Mouse (Mus musculus) limb, embryonic 11.5 days (tissue): ENCODE measurements around the gene Naip6. TPM values are rescaled to one million over a fixed set of nuclear protein-coding genes. Genes with fewer than 3 reads are reported as not detected.
"Not testable (repeated sequence)": the region's sequence is repeated elsewhere in the genome, so short reads cannot be mapped to it uniquely, and the experiment has no call there.

Experiments
- ATAC-seq: fragments of 200-750 bp; cut with Nextera tagmentation; 2 replicates; pipeline ENCODE4 v1.8.0; 2017; ENCODE audit warnings: low read depth; ENCODE audit not compliant: insufficient number of reproducible peaks, low FRiP score, low TSS enrichment
- DNase-seq: peaks from one replicate; pipeline ENCODE4 v3.0.0-alpha.2; 2015; ENCODE audit warnings: low spot score
- H3K27ac ChIP-seq: fragments of 300-500 bp; sonication (generic); replicated peaks from 2 replicates; pipeline ENCODE4 v1.5.1; 2014; ENCODE audit warnings: low read depth, mild to moderate bottlenecking, low read length
- H3K27me3 ChIP-seq: fragments of 300-500 bp; sonication (generic); 2 replicates; pipeline ENCODE4 v1.6.1; 2014; ENCODE audit warnings: mild to moderate bottlenecking, low read length, mixed read lengths; ENCODE audit not compliant: control insufficient read depth, insufficient read depth
- H3K36me3 ChIP-seq: fragments of 300-500 bp; sonication (generic); 2 replicates; pipeline ENCODE4 v1.6.1; 2014; ENCODE audit warnings: mild to moderate bottlenecking, low read length, moderate library complexity, mixed read lengths; ENCODE audit not compliant: control insufficient read depth, insufficient read depth
- H3K4me1 ChIP-seq: fragments of 300-500 bp; sonication (generic); 2 replicates; pipeline ENCODE4 v1.6.1; 2014; ENCODE audit warnings: low read length, mixed read lengths; ENCODE audit not compliant: control insufficient read depth, insufficient read depth
- H3K4me2 ChIP-seq: fragments of 300-500 bp; sonication (generic); 2 replicates; pipeline ENCODE4 v1.6.1; 2014; ENCODE audit warnings: low read depth, mild to moderate bottlenecking, moderate library complexity; ENCODE audit not compliant: severe bottlenecking
- H3K4me3 ChIP-seq: fragments of 300-500 bp; sonication (generic); 2 replicates; pipeline ENCODE4 v1.5.1; 2014; ENCODE audit warnings: low read depth, low read length
- H3K9ac ChIP-seq: fragments of 300-500 bp; sonication (generic); 2 replicates; pipeline ENCODE4 v1.6.1; 2014; ENCODE audit warnings: mild to moderate bottlenecking, low read length
- H3K9me3 ChIP-seq: fragments of 300-500 bp; sonication (generic); 2 replicates; pipeline ENCODE4 v1.6.1; 2016; ENCODE audit warnings: low read length; ENCODE audit not compliant: control insufficient read depth
- WGBS: fragments of 180-500 bp; shearing (Covaris S2); extraction: QIAGEN DNeasy Blood & Tissue Kit; methylation state at CpG from one replicate; pipeline ENCODE4 v1.1.7; 2014; 5-methylcytosine and 5-hydroxymethylcytosine counted together
- polyA plus RNA-seq: library from polyadenylated mRNA; unstranded; fragments of >200 nt; fragmentation: Nextera tagmentation; extraction: Ambion mirVana; gene quantifications from 2 replicates; pipeline ENCODE4 v1.2.1, GENCODE M21; 2014

The Naip6 gene
- polyA plus RNA-seq, 1 experiment from 2014 or later: 0.07 TPM

DNA sequence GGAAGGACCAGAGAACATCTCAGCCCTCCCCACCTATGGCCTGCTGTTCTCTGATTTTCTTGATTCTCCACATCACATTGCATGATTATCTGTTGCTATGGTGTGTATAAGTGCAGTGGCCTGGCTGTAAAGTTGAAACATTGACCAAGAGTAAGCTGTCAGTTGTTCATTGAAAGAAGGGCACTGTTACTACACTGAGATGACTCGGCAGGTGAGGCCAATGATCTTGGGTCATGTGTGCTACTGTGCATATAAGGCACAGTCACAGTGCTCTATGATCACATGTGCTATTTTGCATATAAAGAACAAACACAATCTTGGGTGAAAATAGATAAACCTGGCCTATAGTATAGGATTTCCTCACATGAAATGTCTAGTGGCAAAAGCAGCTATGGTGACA lies 32.9 kb downstream of the Naip6 start:
- no peak overlapping the region for H3K4me2 ChIP-seq
- H3K9ac ChIP-seq: no peak overlapping the region
- H3K27me3 ChIP-seq: no peaks in the 10 kb centered on the region
- no peaks in the 10 kb centered on the region for H3K4me1 ChIP-seq
- ATAC-seq (no peak), DNase-seq (no peak)
- H3K9me3 ChIP-seq: no peaks in the 10 kb centered on the region
- WGBS: 84% methylated on average over 1 of the region's 1 CpGs
- H3K27ac ChIP-seq: no peak overlapping the region
- H3K4me3 ChIP-seq: no peak overlapping the region
- H3K36me3 ChIP-seq: no peaks in the 10 kb centered on the region

DNA sequence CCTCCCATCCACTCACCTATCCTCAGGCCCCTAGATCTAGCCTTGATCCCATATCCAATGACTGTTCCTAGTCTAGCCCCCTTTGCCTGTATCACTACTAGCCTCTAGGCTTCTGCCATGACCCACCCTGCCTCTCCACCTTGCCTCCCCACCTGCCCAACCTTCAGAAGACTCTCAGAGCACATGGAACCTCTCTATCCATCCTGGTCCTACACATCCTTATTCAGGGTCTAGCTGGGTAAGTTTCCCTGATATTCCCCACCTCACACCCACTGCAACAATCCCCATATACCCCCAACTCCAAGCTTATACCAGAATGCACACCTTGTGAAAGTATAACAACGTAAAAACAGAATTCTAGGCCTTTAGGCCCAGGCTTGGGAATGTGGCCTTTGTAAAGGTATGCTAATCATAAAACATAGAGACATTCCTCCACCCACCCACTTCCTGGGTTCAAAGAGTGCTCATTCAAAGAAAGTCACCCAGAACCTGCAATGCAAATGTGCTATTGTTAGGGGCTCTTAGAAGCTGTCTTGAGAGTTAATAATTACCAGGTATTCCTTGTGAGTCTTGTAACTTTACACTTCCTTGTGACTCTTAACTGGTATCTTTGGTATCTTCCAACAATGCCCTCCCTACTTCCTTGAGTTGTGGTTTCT lies 45.9 kb downstream of the Naip6 start:
- not testable (repeated sequence) for H3K4me1 ChIP-seq, H3K4me3 ChIP-seq, DNase-seq, H3K9me3 ChIP-seq, ATAC-seq, H3K27me3 ChIP-seq, H3K27ac ChIP-seq, H3K36me3 ChIP-seq, H3K4me2 ChIP-seq, H3K9ac ChIP-seq
- no CpG with 5 or more reads among the region's 1 CpGs for WGBS

DNA sequence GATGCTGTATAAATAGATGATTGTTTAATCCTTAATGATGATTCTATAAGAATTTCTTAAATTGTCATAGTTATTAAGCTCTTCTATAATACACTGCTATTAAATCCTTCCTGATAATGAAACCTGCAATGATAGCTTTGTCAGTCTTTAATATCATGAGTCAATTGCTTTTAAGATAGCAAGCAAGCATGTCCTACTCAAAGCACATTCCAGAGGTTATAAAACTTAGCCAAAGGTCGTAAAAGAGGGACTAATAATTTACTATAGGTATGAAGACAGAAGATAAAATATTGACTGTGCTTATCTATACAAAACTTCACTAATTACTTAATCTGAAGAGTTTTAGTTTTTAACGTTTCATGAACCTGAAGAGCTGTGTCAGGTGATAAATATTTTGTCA lies 60.5 kb downstream of the Naip6 start:
- H3K4me3 ChIP-seq, H3K27me3 ChIP-seq, H3K27ac ChIP-seq, H3K4me2 ChIP-seq, H3K9ac ChIP-seq, DNase-seq, ATAC-seq, H3K9me3 ChIP-seq, H3K4me1 ChIP-seq, H3K36me3 ChIP-seq: not testable (repeated sequence)
- 73% methylated on average over 2 of the region's 2 CpGs for WGBS

DNA sequence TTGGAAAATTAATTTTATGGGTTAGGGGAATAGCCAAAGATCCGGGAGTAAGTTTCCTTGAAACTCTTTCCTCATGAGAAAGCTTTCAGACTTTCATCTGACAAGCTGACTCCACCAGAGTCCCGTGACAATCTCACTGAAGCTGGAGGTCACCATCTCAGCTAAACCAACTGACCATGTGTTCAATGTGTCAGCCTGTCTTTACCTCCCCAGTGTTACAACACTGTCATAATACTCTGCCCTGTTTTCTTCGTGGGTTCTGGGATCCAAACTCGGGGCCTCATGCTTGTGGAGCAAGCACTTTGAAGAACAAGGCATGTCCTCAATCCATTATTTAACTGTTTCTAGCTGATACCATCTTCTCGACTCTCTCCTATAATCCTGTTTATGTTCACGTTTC lies 61.5 kb downstream of the Naip6 start:
- not testable (repeated sequence) for H3K9ac ChIP-seq, H3K36me3 ChIP-seq, H3K27me3 ChIP-seq, H3K4me3 ChIP-seq, H3K4me2 ChIP-seq, DNase-seq, H3K4me1 ChIP-seq, H3K9me3 ChIP-seq, H3K27ac ChIP-seq, ATAC-seq
- WGBS: 89% methylated on average over 5 of the region's 6 CpGs

DNA sequence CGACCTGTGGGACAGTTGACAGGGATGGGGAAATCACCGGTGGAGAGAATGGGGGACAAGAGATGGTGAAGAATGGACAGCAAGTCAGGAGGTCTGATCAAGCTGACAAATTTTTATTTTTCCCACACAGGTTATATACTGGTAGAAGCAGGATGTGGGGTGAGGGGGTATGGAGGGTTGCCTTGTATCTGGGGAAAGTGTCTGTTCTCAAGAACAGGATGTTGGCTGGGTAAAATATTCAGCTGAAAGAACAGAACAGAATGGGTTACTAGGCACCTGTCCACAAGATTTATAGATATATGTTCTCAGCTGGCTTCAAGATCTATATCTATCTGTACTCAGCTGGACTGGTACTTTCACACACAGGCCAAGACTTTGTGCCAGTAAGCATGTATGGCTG lies 65.6 kb downstream of the Naip6 start:
- H3K9ac ChIP-seq, ATAC-seq, DNase-seq, H3K36me3 ChIP-seq, H3K4me2 ChIP-seq, H3K27me3 ChIP-seq, H3K9me3 ChIP-seq, H3K4me3 ChIP-seq, H3K27ac ChIP-seq, H3K4me1 ChIP-seq: not testable (repeated sequence)
- 84% methylated on average over 2 of the region's 2 CpGs for WGBS

DNA sequence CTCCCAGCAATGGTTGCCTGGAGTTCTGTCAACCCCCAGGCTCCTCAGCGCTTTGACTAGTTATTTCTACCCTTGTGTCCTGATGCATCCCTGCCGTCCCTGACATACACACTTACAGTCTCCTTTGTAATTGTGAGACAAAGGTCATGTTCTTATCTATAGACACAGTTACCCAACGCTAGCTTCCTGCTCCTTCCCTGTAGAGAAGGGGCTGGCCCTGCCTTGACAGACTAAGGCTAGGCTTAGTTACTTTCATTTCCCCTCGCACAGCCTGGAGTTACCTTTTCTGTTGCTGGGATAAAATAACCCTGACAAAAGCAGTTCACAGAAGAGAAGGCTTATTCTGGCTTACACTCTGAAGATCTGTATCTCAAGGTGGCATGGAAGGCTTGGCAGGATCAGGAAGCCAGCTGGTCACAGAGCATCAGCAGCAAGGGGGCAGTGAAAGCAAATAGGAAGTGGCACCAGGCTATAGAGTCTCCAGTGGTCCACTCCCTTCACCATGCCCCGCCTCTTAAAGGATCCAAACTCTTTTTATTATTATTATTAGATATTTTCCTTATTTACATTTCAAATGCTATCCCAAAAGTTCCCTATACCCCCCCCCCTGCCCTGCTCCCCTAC lies 70.5 kb downstream of the Naip6 start:
- H3K4me3 ChIP-seq, H3K4me2 ChIP-seq: not testable (repeated sequence)
- 84% methylated on average over 5 of the region's 5 CpGs for WGBS

DNA sequence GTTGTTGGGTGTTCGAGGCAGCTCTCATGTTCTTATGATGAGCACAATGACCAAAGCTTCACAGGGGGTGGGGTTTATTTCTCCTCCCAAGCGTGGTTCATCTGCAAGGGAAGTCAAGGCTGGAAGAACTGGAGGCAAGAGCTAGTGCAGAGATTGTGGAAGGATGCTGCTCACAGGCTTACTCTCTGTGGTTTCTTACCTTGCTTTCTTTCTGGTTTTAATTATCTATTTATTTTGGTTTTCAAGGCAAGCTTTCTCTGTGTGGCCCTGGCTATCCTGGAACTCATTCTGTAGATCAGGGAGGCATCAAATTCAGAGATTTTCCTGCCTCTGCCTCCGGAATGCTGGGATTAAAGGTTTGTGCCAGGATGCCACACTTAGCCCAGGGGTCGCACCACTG lies 71.3 kb downstream of the Naip6 start, which contains the start of gene Naip5:
Naip5 (minus strand) TSS at position 101 of the 400 bp plus-strand sequence.
- 73% methylated on average over 4 of the region's 4 CpGs for WGBS
- not testable (repeated sequence) for H3K36me3 ChIP-seq, H3K9me3 ChIP-seq, H3K4me3 ChIP-seq, H3K27me3 ChIP-seq, H3K9ac ChIP-seq, DNase-seq, H3K4me1 ChIP-seq, ATAC-seq, H3K4me2 ChIP-seq, H3K27ac ChIP-seq

More for the DNA sequence above, 70.5 kb downstream of the Naip6 start:
- not testable (repeated sequence) for DNase-seq, H3K27ac ChIP-seq, H3K27me3 ChIP-seq, H3K9me3 ChIP-seq, ATAC-seq, H3K9ac ChIP-seq, H3K36me3 ChIP-seq, H3K4me1 ChIP-seq

DNA sequence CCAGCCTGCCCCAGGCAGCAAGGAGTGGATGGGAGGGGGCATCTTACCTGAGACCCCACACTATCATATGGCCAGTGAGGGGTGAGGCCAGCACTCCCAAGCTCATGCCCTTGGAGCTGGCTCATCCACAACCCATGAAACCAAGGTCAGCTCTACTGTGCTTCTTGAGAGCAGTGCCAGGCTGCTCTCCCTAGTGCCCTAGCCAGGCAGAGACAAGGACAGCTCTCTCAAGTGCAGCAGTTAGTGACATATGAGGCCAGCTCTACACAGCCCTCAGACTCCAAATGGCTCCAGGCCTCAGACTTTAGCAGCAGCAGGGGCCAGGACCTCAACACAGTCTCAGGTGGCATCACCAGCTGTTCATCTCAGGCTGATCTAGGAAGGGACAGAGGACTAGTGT lies 73.8 kb downstream of the Naip6 start:
- no peak for ATAC-seq
- no peaks in the 10 kb centered on the region for H3K36me3 ChIP-seq
- H3K4me1 ChIP-seq: no peaks in the 10 kb centered on the region
- no peak overlapping the region for H3K4me2 ChIP-seq
- H3K4me3 ChIP-seq: no peak overlapping the region
- no peak for DNase-seq
- H3K27ac ChIP-seq: no peak overlapping the region
- no peaks in the 10 kb centered on the region for H3K9me3 ChIP-seq
- no peaks in the 10 kb centered on the region for H3K27me3 ChIP-seq
- H3K9ac ChIP-seq: no peak overlapping the region
